Mouse (Mus musculus) midbrain, embryonic 11.5 days (tissue): ENCODE results near the gene Slc6a3. TPM values are rescaled to one million over a fixed set of nuclear protein-coding genes. Genes with fewer than 3 reads are reported as not detected.
A peak's percentile ranks its signal among the peaks of the same experiment; 100 is the strongest.

Source experiments
- ATAC-seq: fragments of 200-750 bp; cut with Nextera tagmentation; 2 replicates; pipeline ENCODE4 v1.8.0; 2017; ENCODE audit warnings: moderate TSS enrichment, moderate library complexity; ENCODE audit not compliant: low FRiP score
- DNase-seq: peaks from one replicate; pipeline ENCODE4 v3.0.0; 2015; ENCODE audit warnings: low spot score; ENCODE audit errors: missing footprints
- H3K27ac ChIP-seq: fragments of 300-500 bp; sonication (generic); 2 replicates; pipeline ENCODE4 v1.5.1; 2014; ENCODE audit warnings: low read depth, low read length
- H3K27me3 ChIP-seq: fragments of 300-500 bp; sonication (generic); 2 replicates; pipeline ENCODE4 v1.6.1; 2014; ENCODE audit warnings: mild to moderate bottlenecking, low read length, moderate library complexity, mixed read lengths; ENCODE audit not compliant: control insufficient read depth, insufficient read depth
- H3K36me3 ChIP-seq: fragments of 300-500 bp; sonication (generic); 2 replicates; pipeline ENCODE4 v1.6.1; 2014; ENCODE audit warnings: mild to moderate bottlenecking, low read length, moderate library complexity, mixed read lengths; ENCODE audit not compliant: control insufficient read depth, insufficient read depth
- H3K4me1 ChIP-seq: fragments of 300-500 bp; sonication (generic); 2 replicates; pipeline ENCODE4 v1.6.1; 2014; ENCODE audit warnings: low read length; ENCODE audit not compliant: control insufficient read depth, insufficient read depth
- H3K4me2 ChIP-seq: fragments of 300-500 bp; sonication (generic); 2 replicates; pipeline ENCODE4 v1.6.1; 2014; ENCODE audit warnings: mild to moderate bottlenecking, moderate library complexity
- H3K4me3 ChIP-seq: fragments of 300-500 bp; sonication (generic); 2 replicates; pipeline ENCODE4 v1.5.1; 2014; ENCODE audit warnings: low read depth, low read length
- H3K9ac ChIP-seq: fragments of 300-500 bp; sonication (generic); 2 replicates; pipeline ENCODE4 v1.6.1; 2014; ENCODE audit warnings: low read length
- H3K9me3 ChIP-seq: fragments of 300-500 bp; sonication (generic); 2 replicates; pipeline ENCODE4 v1.6.1; 2016; ENCODE audit warnings: low read length; ENCODE audit not compliant: control insufficient read depth
- WGBS: fragments of 180-500 bp; shearing (Covaris S2); extraction: QIAGEN DNeasy Blood & Tissue Kit; methylation state at CpG from one replicate; pipeline ENCODE4 v1.1.7; 2014; 5-methylcytosine and 5-hydroxymethylcytosine counted together
- polyA plus RNA-seq: library from polyadenylated mRNA; unstranded; fragments of >200 nt; fragmentation: Nextera tagmentation; extraction: Ambion mirVana; gene quantifications from 2 replicates; pipeline ENCODE4 v1.2.1, GENCODE M21; 2014

The Slc6a3 gene
- polyA plus RNA-seq, 1 experiment from 2014 or later, result 0.11 TPM

- H3K36me3 ChIP-seq, result peaks cover 4% of the 10 kb centered on the region; the same call in 1 of the 2 replicates
- peak; percentile 98 for ATAC-seq
- peak within 1 kb of the TSS; percentile 95 for H3K4me2 ChIP-seq
- DNase-seq, result peak; percentile 99
- H3K27me3 ChIP-seq, result no peaks in the 10 kb centered on the region
- H3K4me1 ChIP-seq, result peaks cover 14% of the 10 kb centered on the region
- no peak within 1 kb of the TSS for H3K27ac ChIP-seq
- H3K9ac ChIP-seq, result peak within 1 kb of the TSS; percentile 89
- H3K4me3 ChIP-seq, result peak within 1 kb of the TSS; percentile 87
- H3K9me3 ChIP-seq, result no peaks in the 10 kb centered on the region
- under 1% methylated on average over 53 of the region's 53 CpGs for WGBS
Observed at GRCm38 (mm10) chr13:73603522-73604155, 67.1 kb downstream of the Slc6a3 start, which contains the start of gene Clptm1l. Gene Clptm1l (plus strand): TSS chr13:73604006.

- WGBS, result 3% methylated on average over 37 of the region's 39 CpGs
- H3K4me2 ChIP-seq, result peak overlapping the region; percentile 95
- peak overlapping the region; percentile 89 for H3K9ac ChIP-seq
- no peak overlapping the region for H3K27ac ChIP-seq
- peak; percentile 87 for ATAC-seq
- H3K27me3 ChIP-seq, result no peaks in the 10 kb centered on the region
- peak; percentile 86 for DNase-seq
- no peaks in the 10 kb centered on the region for H3K9me3 ChIP-seq
- H3K4me1 ChIP-seq, result peaks cover 14% of the 10 kb centered on the region
- peak overlapping the region; percentile 87 for H3K4me3 ChIP-seq
- peaks cover 4% of the 10 kb centered on the region; the same call in 1 of the 2 replicates for H3K36me3 ChIP-seq
Observed at GRCm38 (mm10) chr13:73604156-73604957, 67.8 kb downstream of the Slc6a3 start.

- no peak overlapping the region for H3K4me2 ChIP-seq
- DNase-seq, result no peak
- H3K27me3 ChIP-seq, result no peaks in the 10 kb centered on the region
- H3K4me1 ChIP-seq, result no peaks in the 10 kb centered on the region
- peaks cover 34% of the 10 kb centered on the region for H3K36me3 ChIP-seq
- no peak for ATAC-seq
- 92% methylated on average over 5 of the region's 5 CpGs for WGBS
- no peak overlapping the region for H3K4me3 ChIP-seq
- no peak overlapping the region for H3K9ac ChIP-seq
- H3K27ac ChIP-seq, result no peak overlapping the region
- H3K9me3 ChIP-seq, result no peaks in the 10 kb centered on the region
Observed at GRCm38 (mm10) chr13:73618406-73618805, 81.9 kb downstream of the Slc6a3 start.

GRCm38 (mm10) chr13:73620637-73621036 is 84.1 kb downstream of the Slc6a3 start:
- no peak overlapping the region for H3K4me2 ChIP-seq
- H3K9ac ChIP-seq, result no peak overlapping the region
- no peaks in the 10 kb centered on the region for H3K4me1 ChIP-seq
- no peak for DNase-seq
- H3K27me3 ChIP-seq, result no peaks in the 10 kb centered on the region
- no peaks in the 10 kb centered on the region for H3K9me3 ChIP-seq
- ATAC-seq, result no peak
- H3K27ac ChIP-seq, result no peak overlapping the region
- peaks cover 26% of the 10 kb centered on the region for H3K36me3 ChIP-seq
- 69% methylated on average over 6 of the region's 6 CpGs for WGBS
- no peak overlapping the region for H3K4me3 ChIP-seq

- Histone ChIP-seq H3K9me3 (no peaks in the 10 kb centered on the region), H3K4me3 (peak overlapping the region; percentile 54), H3K27ac (no peak overlapping the region), H3K4me2 (peak overlapping the region; percentile 92), H3K4me1 (peaks cover 7% of the 10 kb centered on the region), H3K27me3 (no peaks in the 10 kb centered on the region), H3K36me3 (no peaks in the 10 kb centered on the region; the same call in 1 of the 2 replicates), H3K9ac (peak overlapping the region; percentile 80)
- ATAC-seq, result peak; percentile 54; the same call in 1 of the 2 replicates
- no peak for DNase-seq
- 41% methylated on average over 6 of the region's 6 CpGs for WGBS
Observed at GRCm38 (mm10) chr13:73626410-73626744, 89.8 kb downstream of the Slc6a3 start.

GRCm38 (mm10) chr13:73626745-73627549 is 90.4 kb downstream of the Slc6a3 start, which contains the start of gene Tert:
Gene Tert (plus strand): TSS chr13:73626911.
- ATAC-seq, result peak; percentile 84
- WGBS, result 12% methylated on average over 47 of the region's 47 CpGs
- peak; percentile 96 for DNase-seq

More at GRCm38 (mm10) chr13:73626745-73627549, 90.4 kb downstream of the Slc6a3 start, which contains the start of gene Tert:
- H3K9ac ChIP-seq, result peak within 1 kb of the TSS; percentile 80
- peak within 1 kb of the TSS; percentile 92 for H3K4me2 ChIP-seq
- no peaks in the 10 kb centered on the region for H3K9me3 ChIP-seq
- H3K4me1 ChIP-seq, result peaks cover 7% of the 10 kb centered on the region
- H3K27ac ChIP-seq, result no peak within 1 kb of the TSS
- peak within 1 kb of the TSS; percentile 54 for H3K4me3 ChIP-seq
- no peaks in the 10 kb centered on the region; the same call in 1 of the 2 replicates for H3K36me3 ChIP-seq
- H3K27me3 ChIP-seq, result no peaks in the 10 kb centered on the region

Other genes starting within 250 kb of the Slc6a3 start
- 125 and 128 TPM in 2 replicates for gene Mrpl36, start 208.2 kb upstream of the Slc6a3 start, polyA plus RNA-seq
- 305 and 326 TPM in 2 replicates for gene Ndufs6, start 208.2 kb upstream of the Slc6a3 start, polyA plus RNA-seq
- gene Lpcat1, start 69.5 kb upstream of the Slc6a3 start, polyA plus RNA-seq, result 52.0 and 53.5 TPM in 2 replicates
- 106 and 118 TPM in 2 replicates for gene Clptm1l, start 67.3 kb downstream of the Slc6a3 start, polyA plus RNA-seq
- gene Tert, start 90.2 kb downstream of the Slc6a3 start, polyA plus RNA-seq, result 2.1 and 2.5 TPM in 2 replicates
- gene Slc6a18, start 141.3 kb downstream of the Slc6a3 start, polyA plus RNA-seq, result not detected in 2 replicates
- 0.14 and 0.17 TPM in 2 replicates for gene Slc6a19, start 168.1 kb downstream of the Slc6a3 start, polyA plus RNA-seq
- 34.3 and 38.2 TPM in 2 replicates for gene Slc12a7, start 196.3 kb downstream of the Slc6a3 start, polyA plus RNA-seq